ENCODE assay signal across 27 mouse cellular contexts in the genomic region with DNA sequence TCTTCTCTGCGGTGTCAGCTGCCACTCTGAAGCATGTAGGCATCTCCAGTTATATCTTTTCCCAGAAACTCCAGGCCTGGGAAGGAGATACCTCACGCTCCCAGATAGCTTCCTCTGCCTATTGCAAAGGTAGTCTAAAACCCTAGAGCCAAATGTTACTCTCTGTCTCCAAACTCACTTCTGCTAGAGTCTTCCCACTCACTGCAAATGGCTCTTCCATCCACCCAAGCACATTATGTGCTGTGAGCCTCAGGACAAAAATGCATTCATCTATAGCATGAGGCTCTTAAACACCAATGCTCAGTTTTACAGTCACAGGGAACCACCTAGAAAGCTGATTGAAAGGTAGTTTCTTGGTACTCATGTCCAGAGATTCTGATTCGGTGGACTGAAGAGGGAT. TPM values are rescaled to one million over a fixed set of nuclear protein-coding genes. Genes with fewer than 3 reads are reported as not detected.
"Had no signal": no experiment of that assay in that cellular context is flagged by ENCODE, and none has a peak within 500 bp of the region (broad histone marks: within the 10 kb centered on the region; RNA-seq: fewer than 3 reads in every experiment).

No protein-coding gene starts in this region.

- DNase-seq: cerebellum, adult 8-10 months; cerebellum, adult 9-10 months; cerebellum, adult 9-11 months; cerebellum, postnatal 10 days; cerebellum, postnatal 14 days; cerebellum, postnatal 25 days; cerebellum, postnatal 36 days; embryo, embryonic 11 days; forebrain, postnatal 0 days; gastrocnemius, adult 2 months; gastrocnemius, postnatal 10 days; gastrocnemius, postnatal 14 days; gastrocnemius, postnatal 25 days; gastrocnemius, postnatal 36 days; heart, adult 18-20 months; heart, adult 2 months had no signal

- H3K4me1 ChIP-seq: embryonic facial prominence, embryonic 10.5 days; embryonic facial prominence, embryonic 12.5 days; embryonic facial prominence, embryonic 13.5 days; embryonic facial prominence, embryonic 15.5 days; forebrain, embryonic 13.5 days; forebrain, embryonic 15.5 days had no signal

- H3K27ac ChIP-seq: embryonic facial prominence, embryonic 10.5 days; embryonic facial prominence, embryonic 12.5 days; embryonic facial prominence, embryonic 13.5 days; embryonic facial prominence, embryonic 15.5 days; forebrain, embryonic 10.5 days; forebrain, embryonic 12.5 days; forebrain, embryonic 13.5 days; forebrain, embryonic 15.5 days; gastrocnemius, adult 2 months; heart, adult 2 months had no signal

- H3K4me2 ChIP-seq: embryonic facial prominence, embryonic 12.5 days; embryonic facial prominence, embryonic 13.5 days; embryonic facial prominence, embryonic 15.5 days; forebrain, embryonic 12.5 days; forebrain, embryonic 13.5 days; forebrain, embryonic 15.5 days had no signal

- H3K4me3 ChIP-seq: embryonic facial prominence, embryonic 10.5 days; embryonic facial prominence, embryonic 12.5 days; embryonic facial prominence, embryonic 13.5 days; embryonic facial prominence, embryonic 15.5 days; erythroblast, embryonic 14.5 days; forebrain, embryonic 10.5 days; forebrain, embryonic 12.5 days; forebrain, embryonic 13.5 days; forebrain, embryonic 15.5 days; gastrocnemius, adult 2 months; heart, adult 2 months had no signal

- H3K27me3 ChIP-seq: embryonic facial prominence, embryonic 12.5 days; embryonic facial prominence, embryonic 13.5 days; forebrain, embryonic 12.5 days; forebrain, embryonic 13.5 days; forebrain, embryonic 15.5 days had no signal

- H3K9ac ChIP-seq: embryonic facial prominence, embryonic 12.5 days; embryonic facial prominence, embryonic 13.5 days; embryonic facial prominence, embryonic 15.5 days; forebrain, embryonic 12.5 days; forebrain, embryonic 13.5 days; forebrain, embryonic 15.5 days; forebrain, postnatal 0 days had no signal

- ATAC-seq: forebrain, embryonic 13.5 days; forebrain, embryonic 14.5 days; forebrain, embryonic 15.5 days; forebrain, embryonic 16.5 days; forebrain, postnatal 0 days had no signal

- H3K9me3 ChIP-seq: embryonic facial prominence, embryonic 10.5 days; embryonic facial prominence, embryonic 12.5 days; embryonic facial prominence, embryonic 13.5 days; embryonic facial prominence, embryonic 15.5 days; forebrain, embryonic 10.5 days; forebrain, embryonic 12.5 days; forebrain, embryonic 13.5 days; forebrain, embryonic 15.5 days had no signal

- H3K36me3 ChIP-seq: embryonic facial prominence, embryonic 10.5 days; embryonic facial prominence, embryonic 12.5 days; embryonic facial prominence, embryonic 13.5 days; embryonic facial prominence, embryonic 15.5 days; forebrain, embryonic 10.5 days; forebrain, embryonic 12.5 days; forebrain, embryonic 15.5 days had no signal

RNA-seq across cellular contexts. Expression of gene Nr4a3, which starts 48.3 kb away (rescaled TPM):
- polyA plus RNA-seq: erythroblast, embryonic 14.5 days had no signal
